Mouse (Mus musculus): ENCODE data around the gene Olfr199.
"Not testable (repeated sequence)": the region's sequence is repeated elsewhere in the genome, so short reads cannot be mapped to it uniquely, and the experiment has no call there.

Olfr199 gene

DNA sequence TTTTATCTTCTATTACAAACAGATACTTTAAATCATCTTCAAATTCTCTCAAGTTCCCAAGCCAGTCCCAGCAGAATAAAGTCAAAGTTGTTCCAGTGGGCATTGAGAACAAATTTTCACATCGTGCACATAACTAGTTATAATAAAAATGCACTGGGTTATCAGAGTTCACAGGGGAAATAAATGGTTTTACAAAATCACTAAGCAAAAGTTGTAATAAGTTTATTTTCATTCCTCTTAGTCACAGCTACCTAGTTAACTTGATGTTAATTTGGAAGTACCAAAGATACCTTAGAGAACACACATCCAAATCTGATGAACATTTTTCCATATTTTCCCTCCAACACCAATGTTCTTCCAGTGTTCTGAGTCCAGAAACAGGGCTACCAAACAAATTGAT, at the start of gene Olfr199:
Olfr199 (minus strand) TSS at position 101 of the 400 bp plus-strand sequence.
- peaks cover 18% of the 10 kb centered on the region for H3K9me3 ChIP-seq (ENCODE audit: low read length)
- not testable (repeated sequence) for H3K27me3 ChIP-seq (ENCODE audit: insufficient read depth, low read length); H3K36me3 ChIP-seq (ENCODE audit: insufficient read depth, low read length); H3K4me1 ChIP-seq (replicated peaks; ENCODE audit: low read depth, low read length); H3K4me3 ChIP-seq (replicated peaks; ENCODE audit: low read length)

DNA sequence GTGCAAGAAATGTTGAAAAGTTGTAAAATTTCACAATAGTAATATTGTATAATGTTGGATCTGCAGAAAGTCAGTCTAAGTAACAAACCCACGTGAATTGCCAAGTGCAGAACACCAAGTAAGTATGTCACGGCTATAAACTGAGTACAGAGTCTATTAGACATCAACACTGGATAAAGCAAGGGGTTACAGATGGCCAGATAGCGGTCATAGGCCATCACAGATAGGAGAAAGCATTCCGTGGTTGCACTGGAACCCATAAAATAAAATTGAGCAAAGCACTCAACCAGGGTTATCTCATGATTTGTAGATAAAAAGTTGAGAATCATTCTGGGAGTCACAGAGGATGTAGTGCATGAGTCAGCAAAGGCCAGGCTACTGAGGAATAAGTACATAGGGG, 49.5 kb upstream of the Olfr199 start:
- not testable (repeated sequence) for H3K36me3 ChIP-seq (ENCODE audit: insufficient read depth, low read length); H3K27me3 ChIP-seq (ENCODE audit: insufficient read depth, low read length); H3K9me3 ChIP-seq (ENCODE audit: low read length); H3K4me1 ChIP-seq (replicated peaks; ENCODE audit: low read depth, low read length); H3K4me3 ChIP-seq (replicated peaks; ENCODE audit: low read length)

DNA sequence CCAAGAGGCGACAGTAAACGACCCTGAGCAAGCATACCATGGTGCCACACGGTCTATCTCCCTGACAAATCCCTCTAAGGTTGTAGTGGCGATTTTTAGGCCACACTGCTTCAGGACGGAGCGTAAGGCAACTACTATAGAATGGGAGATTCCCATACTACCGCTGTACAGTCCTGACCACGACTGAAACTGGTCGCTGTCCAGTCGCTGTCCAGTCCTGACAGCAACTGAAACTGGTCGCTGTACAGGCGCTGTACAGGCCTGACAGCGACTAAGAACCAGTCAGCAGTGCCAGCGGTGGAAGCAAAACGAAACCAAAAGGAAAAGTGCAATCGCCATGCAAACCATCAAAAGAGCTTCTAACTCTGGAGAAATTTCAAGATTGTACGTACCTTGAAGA, 30.1 kb upstream of the Olfr199 start:
- H3K9me3 ChIP-seq (ENCODE audit: low read length), result peaks cover 25% of the 10 kb centered on the region; the same call in 1 of the 2 replicates
- no peaks in the 10 kb centered on the region for H3K4me1 ChIP-seq (replicated peaks; ENCODE audit: low read depth, low read length)
- H3K27me3 ChIP-seq (ENCODE audit: insufficient read depth, low read length), result no peaks in the 10 kb centered on the region
- TF ChIP-seq POU5F1 (IDR thresholded peaks at IDR 0.05; ENCODE audit: borderline replicate concordance, low read length), result no peak
- TF ChIP-seq NANOG (IDR thresholded peaks at IDR 0.05; ENCODE audit: borderline replicate concordance, low read length), result no peak
- no peak for TF ChIP-seq CTCF (conservative IDR thresholded peaks at IDR 0.05; ENCODE audit: low read length)
- H3K36me3 ChIP-seq (ENCODE audit: insufficient read depth, low read length), result no peaks in the 10 kb centered on the region
- no peak overlapping the region for H3K4me3 ChIP-seq (replicated peaks; ENCODE audit: low read length)

DNA sequence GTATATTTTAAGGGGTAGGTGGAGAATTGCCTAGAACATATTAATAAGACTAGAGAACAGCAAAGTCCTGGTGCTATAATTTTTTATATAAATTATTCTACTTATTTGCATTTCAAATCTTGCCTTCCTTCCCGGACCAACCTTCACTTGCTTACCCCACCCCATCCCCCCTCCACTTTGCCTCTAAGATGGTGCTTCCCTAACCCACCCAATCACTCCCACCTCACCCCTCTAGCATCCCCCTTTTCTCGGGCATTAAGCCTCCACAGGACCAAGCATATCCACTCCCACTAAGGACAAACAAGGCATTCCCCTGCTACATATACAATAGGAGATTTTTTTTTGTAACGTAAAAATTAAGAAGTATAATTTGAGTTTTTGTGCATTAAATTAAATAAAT, 1.7 kb downstream of the Olfr199 start:
- peaks cover 17% of the 10 kb centered on the region for H3K9me3 ChIP-seq (ENCODE audit: low read length)
- H3K4me1 ChIP-seq (replicated peaks; ENCODE audit: low read depth, low read length); H3K27me3 ChIP-seq (ENCODE audit: insufficient read depth, low read length); H3K36me3 ChIP-seq (ENCODE audit: insufficient read depth, low read length); H3K4me3 ChIP-seq (replicated peaks; ENCODE audit: low read length): not testable (repeated sequence)

- H3K9me3 ChIP-seq (ENCODE audit: low read length); H3K4me1 ChIP-seq (replicated peaks; ENCODE audit: low read depth, low read length); H3K36me3 ChIP-seq (ENCODE audit: insufficient read depth, low read length); H3K4me3 ChIP-seq (replicated peaks; ENCODE audit: low read length); H3K27me3 ChIP-seq (ENCODE audit: insufficient read depth, low read length): not testable (repeated sequence)
Measured at GRCm38 (mm10) chr16:59203433-59203832, 16.1 kb downstream of the Olfr199 start, which contains the start of gene Olfr198. Gene Olfr198 (minus strand): TSS chr16:59203533.

- no peaks in the 10 kb centered on the region for H3K9me3 ChIP-seq (ENCODE audit: low read length)
- TF ChIP-seq CTCF (conservative IDR thresholded peaks at IDR 0.05; ENCODE audit: low read length) (no peak), NANOG (IDR thresholded peaks at IDR 0.05; ENCODE audit: borderline replicate concordance, low read length) (no peak), POU5F1 (IDR thresholded peaks at IDR 0.05; ENCODE audit: borderline replicate concordance, low read length) (no peak)
- no peak within 1 kb of the TSS for H3K4me3 ChIP-seq (replicated peaks; ENCODE audit: low read length)
- no peaks in the 10 kb centered on the region for H3K36me3 ChIP-seq (ENCODE audit: insufficient read depth, low read length)
- H3K4me1 ChIP-seq (replicated peaks; ENCODE audit: low read depth, low read length), result no peaks in the 10 kb centered on the region
- H3K27me3 ChIP-seq (ENCODE audit: insufficient read depth, low read length), result no peaks in the 10 kb centered on the region
Measured at GRCm38 (mm10) chr16:59170354-59170753, 49.2 kb downstream of the Olfr199 start, which contains the start of gene Olfr196. Gene Olfr196 (minus strand): TSS chr16:59170454.

Data from E14TG2a.4 (cell line).